Mouse (Mus musculus): Measurements from ENCODE around the gene Map7.

GRCm38 (mm10) chr10:20167467-20167866, 19.2 kb downstream of the Map7 start:
- TF ChIP-seq CTCF (IDR thresholded peaks at IDR 0.05; ENCODE audit: low read depth, low read length) (no peak), POLR2A (IDR thresholded peaks at IDR 0.05; ENCODE audit: insufficient read depth, low read length) (no peak)
